Comparison of ENCODE assay signal across 8 mouse cellular contexts in genomic region chr11:57518751-57519148, GRCm38 (mm10). TPM values are rescaled to one million over a fixed set of nuclear protein-coding genes. Genes with fewer than 3 reads are reported as not detected.
DNase-seq lines count a peak whose midpoint lies in the region; ATAC-seq and TF ChIP-seq lines count a peak whose summit lies in the region.

No protein-coding gene starts in this region.

- TF ChIP-seq POLR2A in MEL (IDR thresholded peaks at IDR 0.05; ENCODE audit: control insufficient read depth in 1 of 2, insufficient read depth in 1 of 2, low read depth in 1 of 2, low read length in 2 of 2, poor library complexity in 1 of 2) = peak in 1 of 2 experiments; percentile 39; a peak in 2 of 4 replicates

- no peak for TF ChIP-seq RAD21 in MEL (IDR thresholded peaks at IDR 0.05; ENCODE audit: low read depth, low read length)

- peaks cover 30% of the 10 kb centered on the region for H3K79me2 ChIP-seq in MEL (ENCODE audit: control insufficient read depth, insufficient read depth, low read length, poor library complexity)

- peaks cover 26% of the 10 kb centered on the region for H3K4me1 ChIP-seq in heart, embryonic 13.5 days
- H3K4me1 ChIP-seq in MEL (ENCODE audit: control insufficient read depth in 1 of 2, insufficient read depth in 2 of 2, low read length in 2 of 2) = peaks cover 3 to 14% of the 10 kb centered on the region in 2 experiments
- peaks cover 40% of the 10 kb centered on the region for H3K4me1 ChIP-seq in hindbrain, embryonic 13.5 days (replicated peaks)
- H3K4me1 ChIP-seq in midbrain, embryonic 11.5 days (ENCODE audit: control insufficient read depth, insufficient read depth, low read length) = peaks cover 6% of the 10 kb centered on the region; the same call in 1 of the 2 replicates

- H3K9me3 ChIP-seq in heart, embryonic 13.5 days = no peaks in the 10 kb centered on the region
- H3K9me3 ChIP-seq in MEL (replicated peaks; ENCODE audit: insufficient read depth, low read length) = no peaks in the 10 kb centered on the region
- H3K9me3 ChIP-seq in hindbrain, embryonic 13.5 days = no peaks in the 10 kb centered on the region
- H3K9me3 ChIP-seq in midbrain, embryonic 11.5 days (ENCODE audit: control insufficient read depth, low read length) = no peaks in the 10 kb centered on the region

- DNase-seq in heart, adult 8-10 months (ENCODE audit: low spot score) = no peak
- no peak for DNase-seq in MEL (ENCODE audit: low read depth, low spot score)
- no peak for DNase-seq in midbrain, embryonic 11.5 days (ENCODE audit: low spot score, missing footprints)
- DNase-seq in adrenal gland, postnatal 4 days (ENCODE audit: low spot score in 2 of 2) = no peak
- no peak for DNase-seq in left cerebral cortex, postnatal 25 days (ENCODE audit: low spot score in 2 of 2)
- no peak for DNase-seq in kidney, postnatal 10 days

- no peaks in the 10 kb centered on the region for H3K27me3 ChIP-seq in heart, embryonic 13.5 days (replicated peaks)
- H3K27me3 ChIP-seq in MEL (ENCODE audit: control insufficient read depth in 1 of 2, insufficient read depth in 2 of 2, low read length in 2 of 2) = no peaks in the 10 kb centered on the region
- H3K27me3 ChIP-seq in hindbrain, embryonic 13.5 days = no peaks in the 10 kb centered on the region
- no peaks in the 10 kb centered on the region for H3K27me3 ChIP-seq in midbrain, embryonic 11.5 days (ENCODE audit: control insufficient read depth, insufficient read depth, low read length)

- H3K9ac ChIP-seq in heart, embryonic 13.5 days = peak overlapping the region; percentile 93
- H3K9ac ChIP-seq in MEL (ENCODE audit: control insufficient read depth, low read depth, low read length, poor library complexity, severe bottlenecking) = peak overlapping the region; percentile 55
- H3K9ac ChIP-seq in hindbrain, embryonic 13.5 days = peak overlapping the region; percentile 92
- H3K9ac ChIP-seq in midbrain, embryonic 11.5 days (ENCODE audit: low read length) = peak overlapping the region; percentile 82

- TF ChIP-seq EP300 in MEL (IDR thresholded peaks at IDR 0.05; ENCODE audit: low read depth in 1 of 2, low read length in 2 of 2) = no peak

- peak overlapping the region; percentile 81 for H3K27ac ChIP-seq in heart, embryonic 13.5 days (replicated peaks)
- no peak overlapping the region for H3K27ac ChIP-seq in MEL (ENCODE audit: control insufficient read depth, low read depth, low read length)
- peak overlapping the region; percentile 89 for H3K27ac ChIP-seq in hindbrain, embryonic 13.5 days
- H3K27ac ChIP-seq in midbrain, embryonic 11.5 days (ENCODE audit: low read depth, low read length) = no peak overlapping the region

- intact Hi-C loops in left cerebral cortex, postnatal 25 days (cut with DNase I) = no loop called here

- no peak for TF ChIP-seq CTCF in MEL (IDR thresholded peaks at IDR 0.05 in 2 of 3, conservative IDR thresholded peaks at IDR 0.05 in 1 of 3; ENCODE audit: control insufficient read depth in 1 of 3, insufficient read depth in 1 of 3, low read depth in 2 of 3, low read length in 3 of 3, poor library complexity in 1 of 3, severe bottlenecking in 1 of 3)

- peak overlapping the region; percentile 87 for H3K4me3 ChIP-seq in heart, embryonic 13.5 days
- H3K4me3 ChIP-seq in MEL (ENCODE audit: control insufficient read depth in 1 of 2, insufficient read depth in 1 of 2, low read depth in 2 of 2, low read length in 2 of 2) = peak overlapping the region; percentile 70 to 78
- peak overlapping the region; percentile 95 for H3K4me3 ChIP-seq in hindbrain, embryonic 13.5 days
- peak overlapping the region; percentile 87 for H3K4me3 ChIP-seq in midbrain, embryonic 11.5 days (ENCODE audit: low read depth, low read length)

- no peak for ATAC-seq in heart, embryonic 13.5 days (ENCODE audit: extremely low read depth, insufficient number of reproducible peaks, low FRiP score, low TSS enrichment)
- ATAC-seq in hindbrain, embryonic 13.5 days (ENCODE audit: low FRiP score) = no peak; the same call in 1 of the 2 replicates
- ATAC-seq in midbrain, embryonic 11.5 days (ENCODE audit: low FRiP score) = no peak; the same call in 1 of the 2 replicates

- WGBS in heart, embryonic 13.5 days = 0% methylated on average over 16 of the region's 16 CpGs
- WGBS in hindbrain, embryonic 13.5 days = under 1% methylated on average over 15 of the region's 16 CpGs
- WGBS in midbrain, embryonic 11.5 days = 0% methylated on average over 16 of the region's 16 CpGs

- H3K36me3 ChIP-seq in heart, embryonic 13.5 days = peaks cover 24% of the 10 kb centered on the region
- peaks cover 0 to 19% of the 10 kb centered on the region in 2 experiments for H3K36me3 ChIP-seq in MEL (ENCODE audit: control insufficient read depth in 1 of 2, insufficient read depth in 2 of 2, low read length in 2 of 2)
- peaks cover 12% of the 10 kb centered on the region for H3K36me3 ChIP-seq in hindbrain, embryonic 13.5 days
- H3K36me3 ChIP-seq in midbrain, embryonic 11.5 days (ENCODE audit: control insufficient read depth, insufficient read depth, low read length) = no peaks in the 10 kb centered on the region

- peak overlapping the region; percentile 76 for H3K4me2 ChIP-seq in heart, embryonic 13.5 days
- H3K4me2 ChIP-seq in hindbrain, embryonic 13.5 days = peak overlapping the region; percentile 67
- H3K4me2 ChIP-seq in midbrain, embryonic 11.5 days = peak overlapping the region; percentile 67

TF ChIP-seq in MEL, 35 proteins besides CTCF, POLR2A, EP300 and RAD21:
- TF ChIP-seq ELF1 (IDR thresholded peaks at IDR 0.05; ENCODE audit: low read depth, low read length) (no peak), KAT2A (conservative IDR thresholded peaks at IDR 0.05; ENCODE audit: low read depth, low read length) (no peak), ZNF384 (IDR thresholded peaks at IDR 0.05; ENCODE audit: low read depth, low read length) (no peak), MAX (IDR thresholded peaks at IDR 0.05; ENCODE audit: low read length) (no peak), TCF12 (IDR thresholded peaks at IDR 0.05; ENCODE audit: low read depth, low read length) (no peak), E2F4 (IDR thresholded peaks at IDR 0.05; ENCODE audit: borderline replicate concordance, low read depth, low read length) (no peak)

RNA-seq across cellular contexts. Expression of gene Mfap3, which starts 0.3 kb away (rescaled TPM):
- polyA plus RNA-seq in heart, embryonic 13.5 days (2015; fragmentation: Nextera tagmentation; extraction: Ambion mirVana) = 27.2 and 31.3 TPM in 2 replicates
- 10 to 100 TPM in 3 of 4 experiments, 1 to 10 TPM in 1; 9.7 to 13.1 (median 11.2) TPM for total RNA-seq in heart, adult 8-10 months (2022)
- total RNA-seq in MEL (2012; rRNA removed) = 18.6 and 21.2 TPM in 2 replicates
- polyA plus RNA-seq in MEL (2012; ENCODE audit: insufficient read depth in 1 of 2, insufficient read length in 2 of 2, low read depth in 1 of 2, low replicate concordance in 2 of 2, missing spikeins in 1 of 2) = 10 to 100 TPM in 1 of 2 experiments, not detected in 1; 22.7 TPM
- 62.7 and 66.8 TPM in 2 replicates for polyA plus RNA-seq in hindbrain, embryonic 13.5 days (2015; fragmentation: Nextera tagmentation; extraction: Ambion mirVana)
- polyA plus RNA-seq in midbrain, embryonic 11.5 days (2014; fragmentation: Nextera tagmentation; extraction: Ambion mirVana) = 61.9 and 66.0 TPM in 2 replicates
- total RNA-seq in adrenal gland, postnatal 4 days (2021) = 10 to 100 TPM; 41.0 to 45.2 TPM
- total RNA-seq in left cerebral cortex, postnatal 25 days (2021) = 10 to 100 TPM; 22.7 to 24.9 TPM

RNA-seq across cellular contexts. Expression of gene Fam114a2, which starts 0.3 kb away (rescaled TPM):
- 63.5 and 64.4 TPM in 2 replicates for polyA plus RNA-seq in heart, embryonic 13.5 days (2015; fragmentation: Nextera tagmentation; extraction: Ambion mirVana)
- 10 to 100 TPM; 42.2 to 45.8 (median 44.2) TPM for total RNA-seq in heart, adult 8-10 months (2022)
- total RNA-seq in MEL (2012; rRNA removed) = 39.5 and 40.7 TPM in 2 replicates
- polyA plus RNA-seq in MEL (2012; ENCODE audit: insufficient read depth in 1 of 2, insufficient read length in 2 of 2, low read depth in 1 of 2, low replicate concordance in 2 of 2, missing spikeins in 1 of 2) = 10 to 100 TPM in 1 of 2 experiments, not detected in 1; 42.3 TPM
- 92.7 and 94.9 TPM in 2 replicates for polyA plus RNA-seq in hindbrain, embryonic 13.5 days (2015; fragmentation: Nextera tagmentation; extraction: Ambion mirVana)
- polyA plus RNA-seq in midbrain, embryonic 11.5 days (2014; fragmentation: Nextera tagmentation; extraction: Ambion mirVana) = 52.5 and 56.4 TPM in 2 replicates
- total RNA-seq in adrenal gland, postnatal 4 days (2021) = 10 to 100 TPM; 54.9 to 60.5 TPM
- 10 to 100 TPM; 28.8 to 31.9 TPM for total RNA-seq in left cerebral cortex, postnatal 25 days (2021)

Comparison
In these comparisons a context has a peak if more than half of its experiments do, and no peak if none do; other contexts are left out.
1. H3K27ac ChIP-seq: peak in heart, embryonic 13.5 days (single experiment) and hindbrain, embryonic 13.5 days (single experiment); none in MEL (single experiment) and midbrain, embryonic 11.5 days (single experiment).
2. Peak in every context shown above with its lines, with median percentiles within 50 percentile points of each other: H3K4me2 ChIP-seq, H3K4me3 ChIP-seq and H3K9ac ChIP-seq.